Mouse (Mus musculus): Measurements from ENCODE around the gene Sh2b2.

Sh2b2 gene

GRCm38 (mm10) chr5:136182049-136182448, 64.3 kb downstream of the Sh2b2 start:
- no peak for DNase-seq (ENCODE audit: low spot score)

DNA sequence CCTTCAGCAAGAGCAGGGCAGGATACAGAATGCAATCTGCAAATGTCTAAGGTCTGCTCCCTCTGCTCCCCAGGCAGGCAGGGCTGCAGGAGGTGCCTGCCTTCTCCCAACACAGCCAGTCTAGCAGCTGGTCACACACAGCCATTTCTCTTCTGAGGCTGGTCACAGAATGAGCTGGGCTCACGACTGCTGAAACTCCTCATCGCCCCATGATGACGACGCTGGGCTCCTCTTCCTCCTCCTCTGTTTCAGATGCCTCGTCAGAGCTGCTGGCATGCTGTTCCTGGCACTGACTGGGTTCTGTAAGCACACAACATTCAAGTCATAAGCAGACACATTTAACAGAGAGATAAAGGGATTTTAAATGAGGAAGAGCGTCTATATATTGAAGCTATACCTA, 65.2 kb downstream of the Sh2b2 start:
- DNase-seq (ENCODE audit: low spot score), result no peak

DNA sequence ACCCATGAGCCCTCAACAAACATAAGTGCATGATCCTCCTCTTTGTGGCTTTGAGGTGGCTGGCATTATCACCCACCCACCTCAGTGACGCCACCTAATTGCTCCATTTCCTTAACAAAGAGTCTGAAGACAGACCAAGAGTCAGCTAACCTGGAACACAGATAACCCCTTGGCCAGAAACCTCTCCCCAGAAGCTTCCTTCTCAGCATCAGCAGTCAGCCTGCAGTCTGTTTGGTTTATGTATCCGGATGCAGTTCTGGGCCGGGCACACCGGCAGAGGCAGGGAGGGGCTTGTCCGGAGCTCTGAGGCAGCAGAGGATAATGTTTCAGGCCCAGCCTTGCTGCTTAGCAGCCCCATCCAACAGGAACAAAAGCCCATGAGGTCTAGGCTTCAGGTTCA, 66.8 kb downstream of the Sh2b2 start:
- DNase-seq (ENCODE audit: low spot score), result no peak

DNA sequence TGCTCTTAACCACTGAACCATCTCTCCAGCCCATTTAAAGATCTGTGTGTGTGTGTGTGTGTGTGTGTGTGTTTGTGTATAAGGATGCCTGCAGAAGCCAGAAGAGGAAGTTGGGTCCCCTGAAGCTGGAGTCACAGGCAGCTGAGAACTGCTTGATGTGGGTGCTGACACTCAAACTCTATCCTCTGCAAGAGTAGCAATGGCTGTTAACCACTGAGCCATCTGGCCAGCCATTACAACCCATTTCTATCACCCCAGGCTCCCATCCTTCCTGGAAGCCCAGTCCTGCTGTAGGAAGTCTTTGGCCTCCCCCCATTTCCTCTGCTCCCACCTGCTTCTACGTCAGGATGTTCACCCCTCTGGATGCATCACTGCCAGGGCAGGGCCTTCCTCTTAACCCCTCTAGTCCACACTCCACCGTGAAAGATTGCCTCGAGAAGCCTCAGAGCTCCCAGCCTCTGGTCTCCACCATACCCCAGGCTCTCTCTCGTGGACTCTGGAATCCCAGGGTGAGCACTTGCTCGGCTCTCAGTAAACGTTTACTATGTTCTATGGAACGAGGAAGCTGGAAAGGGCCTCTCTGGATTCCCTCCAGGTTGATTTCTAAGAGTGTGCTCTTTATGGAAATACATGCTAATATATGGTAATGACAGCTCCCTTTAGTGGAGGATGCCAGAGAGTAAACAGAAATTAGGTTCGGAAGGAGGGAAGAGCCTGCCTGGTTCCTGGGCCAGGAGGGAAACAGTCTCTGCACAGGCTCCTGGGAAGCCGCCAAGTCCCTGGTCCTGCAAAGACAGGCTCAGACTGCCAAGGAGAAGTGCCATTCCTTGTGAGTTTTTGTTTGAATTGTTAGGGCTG, 72.5 kb downstream of the Sh2b2 start:
- DNase-seq (ENCODE audit: low spot score), result peak; percentile 36

GRCm38 (mm10) chr5:136172939-136173338, 73.4 kb downstream of the Sh2b2 start:
- no peak for DNase-seq (ENCODE audit: low spot score)

DNA sequence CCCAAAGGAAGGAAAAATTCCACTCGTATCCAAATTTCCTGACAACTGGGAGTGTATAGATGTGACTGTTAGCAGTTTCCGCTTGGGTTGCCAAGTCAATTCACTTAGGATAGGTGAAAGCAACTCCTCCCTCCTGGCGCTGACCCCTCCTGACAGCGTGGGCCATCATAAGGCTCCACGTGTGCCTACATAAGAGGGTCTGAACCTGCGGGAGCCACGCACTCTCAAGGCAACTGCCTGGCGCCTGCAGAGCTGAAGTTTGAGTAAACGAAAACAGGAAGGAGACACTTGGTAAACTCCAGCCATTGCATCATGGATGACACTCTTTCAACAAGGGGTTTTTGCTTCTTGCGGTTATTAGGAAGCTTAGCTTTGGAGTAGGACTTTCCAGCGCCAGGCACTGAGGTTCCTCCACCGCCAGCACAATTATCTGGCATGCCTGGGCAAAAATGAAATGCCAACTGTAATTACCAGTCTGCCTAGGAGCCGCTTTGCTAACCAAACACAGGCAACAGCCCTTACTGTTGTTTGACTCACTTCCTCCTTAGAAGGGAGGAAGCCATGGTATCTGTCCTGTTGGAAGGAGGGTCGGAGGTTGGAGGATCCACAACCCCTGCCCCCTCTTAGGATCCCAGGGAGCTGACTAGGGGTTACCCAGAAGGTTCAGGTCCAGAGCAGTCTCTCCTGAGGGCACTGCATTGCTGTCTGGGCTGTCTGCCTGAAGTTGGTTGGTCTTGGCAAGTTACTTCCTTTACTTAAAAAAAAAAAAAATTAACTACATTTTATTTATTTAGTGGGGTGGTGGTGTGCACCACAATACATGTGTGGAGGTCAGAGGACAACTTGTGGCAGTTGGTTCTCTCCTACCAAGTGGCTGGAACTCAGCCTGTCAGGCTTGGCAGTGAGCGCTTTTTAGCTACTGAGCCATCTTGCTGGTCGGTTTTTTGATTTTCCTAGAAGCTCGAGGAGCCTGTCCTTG, 74.7 kb downstream of the Sh2b2 start:
- peak; percentile 18 for DNase-seq (ENCODE audit: low spot score)

GRCm38 (mm10) chr5:136170512-136171362, 75.6 kb downstream of the Sh2b2 start, which contains the start of gene Orai2:
Gene Orai2, minus strand, starts transcription at chr5:136170713.
- DNase-seq (ENCODE audit: low spot score), result peak; percentile 74

DNA sequence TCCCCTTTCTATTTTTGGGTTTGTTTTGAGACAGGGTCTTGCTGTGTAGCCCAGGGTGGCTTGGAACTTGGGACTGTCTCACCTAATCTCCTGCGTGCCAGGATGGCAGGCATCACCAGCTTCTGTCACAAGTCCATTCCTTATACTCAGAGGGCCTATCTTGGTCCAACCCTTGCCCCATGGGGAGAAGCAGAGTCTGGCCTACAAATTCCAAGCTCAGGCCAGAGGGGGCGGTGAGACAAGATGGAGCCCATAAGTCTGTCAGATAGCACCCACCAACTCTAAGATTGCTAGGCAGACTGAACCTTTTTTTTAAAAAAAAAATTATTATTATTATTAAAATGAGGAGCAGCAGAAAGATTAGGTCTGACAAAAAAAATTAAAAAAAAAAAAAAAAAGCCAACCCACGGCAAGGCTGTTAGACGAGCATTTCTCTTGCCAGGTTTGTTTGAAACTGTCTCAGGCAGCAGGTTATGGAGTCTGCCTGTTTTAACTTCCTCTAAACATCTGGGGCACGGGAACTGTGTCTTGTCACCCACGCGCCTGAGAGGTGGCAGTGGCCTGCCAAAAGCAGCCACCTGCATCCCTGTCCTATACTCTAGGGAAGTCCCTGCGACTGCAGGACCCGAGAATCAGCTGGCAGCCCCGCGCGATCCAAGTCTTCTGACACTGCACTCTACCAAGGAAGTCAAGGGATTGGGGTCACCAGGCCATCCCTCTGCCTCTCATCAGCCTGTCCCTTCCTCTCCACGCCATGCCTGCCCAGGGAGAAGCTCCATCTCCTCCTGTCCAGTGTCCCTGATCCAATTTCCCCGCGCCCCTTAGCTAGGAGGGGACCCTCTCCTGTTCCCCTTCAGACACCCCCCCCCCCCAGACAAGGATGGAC, 76.5 kb downstream of the Sh2b2 start:
- DNase-seq (ENCODE audit: low spot score), result peak; percentile 15
